Mouse (Mus musculus): ENCODE results near the gene Usp21. TPM values are rescaled to one million over a fixed set of nuclear protein-coding genes. Genes with fewer than 3 reads are reported as not detected.

Usp21 gene
- polyA plus RNA-seq, 1 experiment from 2014 or later: 59.4 TPM

GRCm38 (mm10) chr1:171281528-171281923 is 6.3 kb downstream of the Usp21 start:
- DNase-seq (ENCODE audit: low spot score) (peak; percentile 90), ATAC-seq (replicated peaks; ENCODE audit: low FRiP score, low read depth) (peak; percentile 51)
- Histone ChIP-seq H3K9me3 (replicated peaks; ENCODE audit: low read length) (no peaks in the 10 kb centered on the region), H3K27me3 (ENCODE audit: insufficient read depth, low read length) (no peaks in the 10 kb centered on the region), H3K36me3 (ENCODE audit: insufficient read depth, low read length) (peaks cover 24% of the 10 kb centered on the region; the same call in 1 of the 2 replicates), H3K4me1 (replicated peaks; ENCODE audit: insufficient read depth, low read length) (peaks cover 7% of the 10 kb centered on the region; the same call in 1 of the 2 replicates), H3K27ac (peak overlapping the region; percentile 93), H3K9ac (ENCODE audit: low read depth, low read length) (peak overlapping the region; percentile 68), H3K4me2 (ENCODE audit: low read length) (peak overlapping the region; percentile 65), H3K4me3 (replicated peaks; ENCODE audit: low read depth, low read length) (peak overlapping the region; percentile 55)
- WGBS: under 1% methylated on average over 10 of the region's 10 CpGs
- peak; percentile 79 for TF ChIP-seq CTCF (IDR thresholded peaks at IDR 0.05; ENCODE audit: low read depth)

- no peak for TF ChIP-seq CTCF (IDR thresholded peaks at IDR 0.05; ENCODE audit: low read depth)
- DNase-seq (ENCODE audit: low spot score) (peak; percentile 99), ATAC-seq (replicated peaks; ENCODE audit: low FRiP score, low read depth) (peak; percentile 98)
- H3K9ac ChIP-seq (ENCODE audit: low read depth, low read length): peak within 1 kb of the TSS; percentile 68
- WGBS: under 1% methylated on average over 26 of the region's 26 CpGs
- peak within 1 kb of the TSS; percentile 93 for H3K27ac ChIP-seq
- peaks cover 29% of the 10 kb centered on the region for H3K36me3 ChIP-seq (ENCODE audit: insufficient read depth, low read length)
- peak within 1 kb of the TSS; percentile 74 for H3K4me2 ChIP-seq (ENCODE audit: low read length)
- peak within 1 kb of the TSS; percentile 55 for H3K4me3 ChIP-seq (replicated peaks; ENCODE audit: low read depth, low read length)
- no peaks in the 10 kb centered on the region for H3K27me3 ChIP-seq (ENCODE audit: insufficient read depth, low read length)
- H3K4me1 ChIP-seq (replicated peaks; ENCODE audit: insufficient read depth, low read length): peaks cover 6% of the 10 kb centered on the region; the same call in 1 of the 2 replicates
- H3K9me3 ChIP-seq (replicated peaks; ENCODE audit: low read length): no peaks in the 10 kb centered on the region
Observed at GRCm38 (mm10) chr1:171280916-171281527, 6.8 kb downstream of the Usp21 start, which contains the start of gene Ppox. Gene Ppox, minus strand, starts transcription at chr1:171281186.

- under 1% methylated on average over 25 of the region's 25 CpGs for WGBS
Observed at GRCm38 (mm10) chr1:171280250-171280915, 7.4 kb downstream of the Usp21 start.

GRCm38 (mm10) chr1:171279721-171280120 is 8.1 kb downstream of the Usp21 start:
- peak overlapping the region; percentile 50; the same call in 1 of the 2 replicates for H3K27ac ChIP-seq
- ATAC-seq (replicated peaks; ENCODE audit: low FRiP score, low read depth) (no peak), DNase-seq (ENCODE audit: low spot score) (no peak)
- TF ChIP-seq CTCF (IDR thresholded peaks at IDR 0.05; ENCODE audit: low read depth): no peak
- peaks cover 6% of the 10 kb centered on the region; the same call in 1 of the 2 replicates for H3K4me1 ChIP-seq (replicated peaks; ENCODE audit: insufficient read depth, low read length)
- H3K4me3 ChIP-seq (replicated peaks; ENCODE audit: low read depth, low read length): peak overlapping the region; percentile 55
- H3K9me3 ChIP-seq (replicated peaks; ENCODE audit: low read length): no peaks in the 10 kb centered on the region
- H3K27me3 ChIP-seq (ENCODE audit: insufficient read depth, low read length): no peaks in the 10 kb centered on the region
- WGBS: 67% methylated on average over 5 of the region's 5 CpGs
- H3K4me2 ChIP-seq (ENCODE audit: low read length): peak overlapping the region; percentile 74
- H3K9ac ChIP-seq (ENCODE audit: low read depth, low read length): peak overlapping the region; percentile 67
- H3K36me3 ChIP-seq (ENCODE audit: insufficient read depth, low read length): peaks cover 38% of the 10 kb centered on the region

More at GRCm38 (mm10) chr1:171280250-171280915, 7.4 kb downstream of the Usp21 start:
- Histone ChIP-seq H3K9me3 (replicated peaks; ENCODE audit: low read length) (no peaks in the 10 kb centered on the region), H3K36me3 (ENCODE audit: insufficient read depth, low read length) (peaks cover 34% of the 10 kb centered on the region), H3K27me3 (ENCODE audit: insufficient read depth, low read length) (no peaks in the 10 kb centered on the region), H3K4me2 (ENCODE audit: low read length) (peak overlapping the region; percentile 74), H3K9ac (ENCODE audit: low read depth, low read length) (peak overlapping the region; percentile 67), H3K4me1 (replicated peaks; ENCODE audit: insufficient read depth, low read length) (peaks cover 6% of the 10 kb centered on the region; the same call in 1 of the 2 replicates), H3K4me3 (replicated peaks; ENCODE audit: low read depth, low read length) (peak overlapping the region; percentile 55), H3K27ac (peak overlapping the region; percentile 50)
- ATAC-seq (replicated peaks; ENCODE audit: low FRiP score, low read depth) (peak; percentile 8), DNase-seq (ENCODE audit: low spot score) (no peak)
- TF ChIP-seq CTCF (IDR thresholded peaks at IDR 0.05; ENCODE audit: low read depth): no peak

- WGBS: 90% methylated on average over 14 of the region's 14 CpGs
- Histone ChIP-seq H3K4me1 (replicated peaks; ENCODE audit: insufficient read depth, low read length) (peaks cover 6% of the 10 kb centered on the region; the same call in 1 of the 2 replicates), H3K27ac (no peak overlapping the region), H3K9ac (ENCODE audit: low read depth, low read length) (0 out of 2 replicates have a peak overlapping the region, but pooled peaks have one; percentile 67), H3K4me2 (ENCODE audit: low read length) (no peak overlapping the region), H3K27me3 (ENCODE audit: insufficient read depth, low read length) (no peaks in the 10 kb centered on the region), H3K36me3 (ENCODE audit: insufficient read depth, low read length) (peaks cover 41% of the 10 kb centered on the region), H3K9me3 (replicated peaks; ENCODE audit: low read length) (no peaks in the 10 kb centered on the region), H3K4me3 (replicated peaks; ENCODE audit: low read depth, low read length) (no peak overlapping the region)
- DNase-seq (ENCODE audit: low spot score) (no peak), ATAC-seq (replicated peaks; ENCODE audit: low FRiP score, low read depth) (no peak)
- no peak for TF ChIP-seq CTCF (IDR thresholded peaks at IDR 0.05; ENCODE audit: low read depth)
Observed at GRCm38 (mm10) chr1:171279012-171279705, 8.6 kb downstream of the Usp21 start.

- DNase-seq (ENCODE audit: low spot score) (no peak), ATAC-seq (replicated peaks; ENCODE audit: low FRiP score, low read depth) (no peak)
- Histone ChIP-seq H3K9me3 (replicated peaks; ENCODE audit: low read length) (no peaks in the 10 kb centered on the region), H3K4me2 (ENCODE audit: low read length) (no peak overlapping the region), H3K4me3 (replicated peaks; ENCODE audit: low read depth, low read length) (no peak overlapping the region), H3K4me1 (replicated peaks; ENCODE audit: insufficient read depth, low read length) (peaks cover 6% of the 10 kb centered on the region; the same call in 1 of the 2 replicates), H3K9ac (ENCODE audit: low read depth, low read length) (no peak overlapping the region), H3K36me3 (ENCODE audit: insufficient read depth, low read length) (peaks cover 47% of the 10 kb centered on the region), H3K27ac (no peak overlapping the region), H3K27me3 (ENCODE audit: insufficient read depth, low read length) (no peaks in the 10 kb centered on the region)
- no peak for TF ChIP-seq CTCF (IDR thresholded peaks at IDR 0.05; ENCODE audit: low read depth)
- WGBS: 91% methylated on average over 8 of the region's 8 CpGs
Observed at GRCm38 (mm10) chr1:171278436-171278835, 9.4 kb downstream of the Usp21 start.
